In the genomic region with DNA sequence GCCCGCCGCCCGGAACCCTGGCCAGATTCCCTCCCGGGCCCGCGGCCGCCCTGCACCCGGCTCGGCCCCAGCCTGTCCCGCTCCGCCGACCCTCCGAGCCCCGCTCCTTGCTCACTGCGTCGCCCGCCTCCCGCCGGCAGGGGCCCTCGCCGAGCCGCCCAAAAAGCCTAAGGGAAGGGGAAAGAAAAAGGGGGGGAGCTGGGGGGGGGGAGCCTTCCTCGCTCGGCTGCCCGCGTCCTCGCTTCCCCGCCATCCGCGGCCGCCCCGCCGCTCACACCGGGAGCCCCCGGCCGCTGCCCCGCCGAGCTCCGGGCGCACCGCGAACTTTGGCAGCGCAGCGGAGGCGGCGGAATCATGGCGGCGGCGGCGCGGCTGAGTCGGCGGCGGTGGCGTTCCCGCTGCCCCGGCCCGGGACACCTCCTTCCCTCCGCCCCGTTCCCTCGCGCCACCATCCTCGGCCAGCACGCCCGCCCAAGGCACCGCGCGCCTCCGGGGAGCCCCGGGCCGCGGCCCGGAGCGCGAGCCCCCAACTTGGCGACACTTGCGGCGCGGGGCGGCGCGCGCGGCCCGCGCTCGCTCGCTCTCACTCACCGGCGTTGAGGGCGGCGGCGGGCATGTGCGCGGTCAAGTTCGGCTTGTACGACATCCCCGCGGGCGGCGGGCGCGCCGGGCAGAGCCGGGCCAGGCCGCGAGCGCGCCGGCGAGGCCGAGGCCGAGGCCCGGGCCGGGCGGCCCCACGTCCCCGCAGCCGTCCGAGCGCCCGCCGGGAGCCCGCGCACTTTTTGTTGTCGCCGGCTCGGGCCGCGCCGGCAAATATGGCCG, we compare ENCODE assay signal across 8 mouse cellular contexts. TPM values are rescaled to one million over a fixed set of nuclear protein-coding genes. Genes with fewer than 3 reads are reported as not detected.
DNase-seq lines count a peak whose midpoint lies in the region; ATAC-seq and TF ChIP-seq lines count a peak whose summit lies in the region.

No protein-coding gene starts in this region.

- under 1% methylated on average over 82 of the region's 132 CpGs for WGBS in embryonic facial prominence, embryonic 15.5 days
- whole genome bisulfite sequencing in heart, embryonic 16.5 days = under 1% methylated on average over 86 of the region's 132 CpGs

- peak overlapping the region; percentile 97 for H3K9ac ChIP-seq in embryonic facial prominence, embryonic 15.5 days
- peak overlapping the region; percentile 99 for H3K9ac ChIP-seq in heart, embryonic 16.5 days (ENCODE audit: low read length)

- peak overlapping the region; percentile 89 for H3K4me2 ChIP-seq in embryonic facial prominence, embryonic 15.5 days (replicated peaks)
- peak overlapping the region; percentile 99 for H3K4me2 ChIP-seq in heart, embryonic 16.5 days (ENCODE audit: low read depth, low read length)

- peak overlapping the region; percentile 98 for H3K27ac ChIP-seq in embryonic facial prominence, embryonic 15.5 days (replicated peaks)
- peak overlapping the region; percentile 97 for H3K27ac ChIP-seq in heart, embryonic 16.5 days (ENCODE audit: low read length)

- H3K27me3 ChIP-seq in C2C12 (ENCODE audit: control insufficient read depth, insufficient read depth, insufficient read length) = no peaks in the 10 kb centered on the region
- H3K27me3 ChIP-seq in embryonic facial prominence, embryonic 15.5 days = no peaks in the 10 kb centered on the region
- H3K27me3 ChIP-seq in heart, embryonic 16.5 days (ENCODE audit: control insufficient read depth, insufficient read depth, low read length) = no peaks in the 10 kb centered on the region

- peaks cover 27% of the 10 kb centered on the region for H3K4me1 ChIP-seq in embryonic facial prominence, embryonic 15.5 days
- peaks cover 26% of the 10 kb centered on the region for H3K4me1 ChIP-seq in heart, embryonic 16.5 days (ENCODE audit: control insufficient read depth, insufficient read depth, low read length)

- no peaks in the 10 kb centered on the region for H3K9me3 ChIP-seq in embryonic facial prominence, embryonic 15.5 days (replicated peaks)
- no peaks in the 10 kb centered on the region for H3K9me3 ChIP-seq in heart, embryonic 16.5 days (replicated peaks; ENCODE audit: control insufficient read depth, low read length)

- H3K36me3 ChIP-seq in C2C12 (ENCODE audit: control insufficient read depth, insufficient read depth) = peaks cover 13% of the 10 kb centered on the region
- H3K36me3 ChIP-seq in embryonic facial prominence, embryonic 15.5 days = peaks cover 6% of the 10 kb centered on the region
- peaks cover 7% of the 10 kb centered on the region for H3K36me3 ChIP-seq in heart, embryonic 16.5 days (ENCODE audit: control insufficient read depth, insufficient read depth)

- TF ChIP-seq CTCF in C2C12 (IDR thresholded peaks at IDR 0.05; ENCODE audit: control insufficient read depth, insufficient read depth, insufficient read length) = no peak

- DNase-seq in adipocyte (ENCODE audit: low spot score) = peak; percentile 52
- peak; percentile 75 for DNase-seq in kidney, postnatal 14 days
- DNase-seq in right cerebral cortex, postnatal 4 days = peak; percentile 62
- peak; percentile 64 for DNase-seq in yolk sac, embryonic 10.5 days (ENCODE audit: low spot score)

- H3K79me2 ChIP-seq in C2C12 (ENCODE audit: control insufficient read depth, insufficient read depth) = peaks cover 53% of the 10 kb centered on the region

- H3ac ChIP-seq in C2C12 (ENCODE audit: control insufficient read depth, insufficient read length, low read depth) = peak overlapping the region; percentile 91

- peak; percentile 15; the same call in 1 of the 2 replicates for ATAC-seq in embryonic facial prominence, embryonic 15.5 days (ENCODE audit: insufficient number of reproducible peaks, low FRiP score, low TSS enrichment, low read depth)
- ATAC-seq in heart, embryonic 16.5 days (replicated peaks; ENCODE audit: extremely low read depth, insufficient read depth, low FRiP score) = peak; percentile 33
- ATAC-seq in megakaryocyte, adult 5-6 weeks (ENCODE audit: poor library complexity, severe bottlenecking) = peak; percentile 53

- H3K4me3 ChIP-seq in C2C12 (ENCODE audit: insufficient read depth, poor library complexity, severe bottlenecking) = peak overlapping the region; percentile 65
- H3K4me3 ChIP-seq in embryonic facial prominence, embryonic 15.5 days (replicated peaks) = peak overlapping the region; percentile 90
- H3K4me3 ChIP-seq in heart, embryonic 16.5 days (ENCODE audit: low read length) = peak overlapping the region; percentile 90

- H3K79me3 ChIP-seq in C2C12 (ENCODE audit: low read depth) = peaks cover 40% of the 10 kb centered on the region

TF ChIP-seq in C2C12, 6 proteins besides CTCF, POLR2A, EP300 and RAD21:
- TF ChIP-seq MYOD1 (IDR thresholded peaks at IDR 0.05; ENCODE audit: control insufficient read depth, insufficient read length, low read depth) (no peak), USF1 (IDR thresholded peaks at IDR 0.05; ENCODE audit: low read depth) (no peak), FOSL1 (IDR thresholded peaks at IDR 0.05; ENCODE audit: insufficient read depth, low read length, poor library complexity, severe bottlenecking) (no peak), CEBPB (IDR thresholded peaks at IDR 0.05; ENCODE audit: low read depth) (no peak), MYOG (IDR thresholded peaks at IDR 0.05; ENCODE audit: control insufficient read depth, extremely low read depth, insufficient read length) (no peak), MAX (IDR thresholded peaks at IDR 0.05) (no peak)
TF ChIP-seq in C2C12: peak in this region for 0.

RNA-seq across cellular contexts. Expression of gene Cdk2ap1, which starts 8.9 kb away (rescaled TPM):
- 321 TPM for polyA plus RNA-seq in C2C12 (2012; fragmentation: generic; extraction: Trizol)
- 48.7 and 66.6 TPM in 2 replicates for polyA plus RNA-seq in embryonic facial prominence, embryonic 15.5 days (2015; fragmentation: Nextera tagmentation; extraction: Ambion mirVana)
- polyA plus RNA-seq in heart, embryonic 16.5 days (2015; fragmentation: Nextera tagmentation; extraction: Ambion mirVana) = 14.6 and 19.6 TPM in 2 replicates
- total RNA-seq in megakaryocyte, adult 5-6 weeks (2015) = 150 and 158 TPM in 2 replicates
- 111 and 145 TPM in 2 replicates for total RNA-seq in megakaryocyte, adult 5-6 weeks (2017)

RNA-seq across cellular contexts. Expression of gene 2810006K23Rik, which starts 26.0 kb away (rescaled TPM):
- polyA plus RNA-seq in C2C12 (2012; fragmentation: generic; extraction: Trizol) = 7.8 TPM
- polyA plus RNA-seq in embryonic facial prominence, embryonic 15.5 days (2015; fragmentation: Nextera tagmentation; extraction: Ambion mirVana) = 16.9 and 17.8 TPM in 2 replicates
- 18.5 and 20.3 TPM in 2 replicates for polyA plus RNA-seq in heart, embryonic 16.5 days (2015; fragmentation: Nextera tagmentation; extraction: Ambion mirVana)
- total RNA-seq in megakaryocyte, adult 5-6 weeks (2015) = 4.6 and 9.0 TPM in 2 replicates
- total RNA-seq in megakaryocyte, adult 5-6 weeks (2017) = 7.6 and 14.2 TPM in 2 replicates

RNA-seq across cellular contexts. Expression of gene Mphosph9, which starts 26.2 kb away (rescaled TPM):
- polyA plus RNA-seq in C2C12 (2012; fragmentation: generic; extraction: Trizol) = 3.1 TPM
- polyA plus RNA-seq in embryonic facial prominence, embryonic 15.5 days (2015; fragmentation: Nextera tagmentation; extraction: Ambion mirVana) = 6.8 and 9.6 TPM in 2 replicates
- 8.7 and 10.5 TPM in 2 replicates for polyA plus RNA-seq in heart, embryonic 16.5 days (2015; fragmentation: Nextera tagmentation; extraction: Ambion mirVana)
- total RNA-seq in megakaryocyte, adult 5-6 weeks (2015) = 8.7 and 9.6 TPM in 2 replicates
- 21.2 and 24.4 TPM in 2 replicates for total RNA-seq in megakaryocyte, adult 5-6 weeks (2017)

Comparison
In these comparisons a context has a peak if more than half of its experiments do, and no peak if none do; other contexts are left out.
1. Peak in every context shown above with its lines: DNase-seq, ATAC-seq, H3K4me3 ChIP-seq and H3K27ac ChIP-seq.